Mouse (Mus musculus): Measurements from ENCODE around the gene Trat1. TPM values are rescaled to one million over a fixed set of nuclear protein-coding genes. Genes with fewer than 3 reads are reported as not detected.

Gene Trat1
- 2.6 and 6.0 TPM in 2 replicates for polyA plus RNA-seq (2015; fragmentation: Nextera tagmentation; extraction: Ambion mirVana)

- Histone ChIP-seq H3K4me1 (ENCODE audit: control insufficient read depth, insufficient read depth, low read length) (no peaks in the 10 kb centered on the region), H3K36me3 (ENCODE audit: control insufficient read depth, insufficient read depth) (no peaks in the 10 kb centered on the region), H3K9ac (ENCODE audit: low read length) (no peak within 1 kb of the TSS), H3K27me3 (ENCODE audit: control insufficient read depth, insufficient read depth, low read length) (no peaks in the 10 kb centered on the region), H3K4me3 (ENCODE audit: low read length) (no peak within 1 kb of the TSS), H3K9me3 (replicated peaks; ENCODE audit: control insufficient read depth, low read length) (no peaks in the 10 kb centered on the region), H3K4me2 (ENCODE audit: low read depth, low read length) (no peak within 1 kb of the TSS), H3K27ac (ENCODE audit: low read length) (no peak within 1 kb of the TSS)
- WGBS = 62% methylated on average over 3 of the region's 3 CpGs
- ATAC-seq (replicated peaks; ENCODE audit: extremely low read depth, insufficient read depth, low FRiP score) = no peak
Observed at GRCm38 (mm10) chr16:48771971-48772445, at the start of gene Trat1. Gene Trat1 (minus strand): TSS chr16:48772021.

- Histone ChIP-seq H3K9ac (ENCODE audit: low read length) (no peak overlapping the region), H3K9me3 (replicated peaks; ENCODE audit: control insufficient read depth, low read length) (no peaks in the 10 kb centered on the region), H3K4me1 (ENCODE audit: control insufficient read depth, insufficient read depth, low read length) (no peaks in the 10 kb centered on the region), H3K36me3 (ENCODE audit: control insufficient read depth, insufficient read depth) (no peaks in the 10 kb centered on the region), H3K4me3 (ENCODE audit: low read length) (no peak overlapping the region), H3K4me2 (ENCODE audit: low read depth, low read length) (no peak overlapping the region), H3K27me3 (ENCODE audit: control insufficient read depth, insufficient read depth, low read length) (no peaks in the 10 kb centered on the region), H3K27ac (ENCODE audit: low read length) (no peak overlapping the region)
- WGBS = 89% methylated on average over 6 of the region's 6 CpGs
- ATAC-seq (replicated peaks; ENCODE audit: extremely low read depth, insufficient read depth, low FRiP score) = no peak
Observed at GRCm38 (mm10) chr16:48818524-48818923, 46.7 kb upstream of the Trat1 start.

GRCm38 (mm10) chr16:48816695-48817094 lies 44.9 kb upstream of the Trat1 start, which contains the start of gene Retnlb:
Gene Retnlb (plus strand): TSS chr16:48816856.
- Histone ChIP-seq H3K4me2 (ENCODE audit: low read depth, low read length) (no peak within 1 kb of the TSS), H3K27ac (ENCODE audit: low read length) (no peak within 1 kb of the TSS), H3K27me3 (ENCODE audit: control insufficient read depth, insufficient read depth, low read length) (no peaks in the 10 kb centered on the region), H3K36me3 (ENCODE audit: control insufficient read depth, insufficient read depth) (no peaks in the 10 kb centered on the region), H3K9ac (ENCODE audit: low read length) (no peak within 1 kb of the TSS), H3K4me3 (ENCODE audit: low read length) (no peak within 1 kb of the TSS), H3K4me1 (ENCODE audit: control insufficient read depth, insufficient read depth, low read length) (no peaks in the 10 kb centered on the region), H3K9me3 (replicated peaks; ENCODE audit: control insufficient read depth, low read length) (no peaks in the 10 kb centered on the region)
- 86% methylated on average over 2 of the region's 2 CpGs for WGBS
- ATAC-seq (replicated peaks; ENCODE audit: extremely low read depth, insufficient read depth, low FRiP score) = no peak

GRCm38 (mm10) chr16:48811881-48812436 lies 40.1 kb upstream of the Trat1 start:
- Histone ChIP-seq H3K36me3 (ENCODE audit: control insufficient read depth, insufficient read depth) (no peaks in the 10 kb centered on the region), H3K27ac (ENCODE audit: low read length) (no peak overlapping the region), H3K9me3 (replicated peaks; ENCODE audit: control insufficient read depth, low read length) (no peaks in the 10 kb centered on the region), H3K27me3 (ENCODE audit: control insufficient read depth, insufficient read depth, low read length) (no peaks in the 10 kb centered on the region), H3K9ac (ENCODE audit: low read length) (no peak overlapping the region), H3K4me1 (ENCODE audit: control insufficient read depth, insufficient read depth, low read length) (no peaks in the 10 kb centered on the region), H3K4me2 (ENCODE audit: low read depth, low read length) (no peak overlapping the region), H3K4me3 (ENCODE audit: low read length) (no peak overlapping the region)
- WGBS = 61% methylated on average over 7 of the region's 7 CpGs
- no peak for ATAC-seq (replicated peaks; ENCODE audit: extremely low read depth, insufficient read depth, low FRiP score)

DNA sequence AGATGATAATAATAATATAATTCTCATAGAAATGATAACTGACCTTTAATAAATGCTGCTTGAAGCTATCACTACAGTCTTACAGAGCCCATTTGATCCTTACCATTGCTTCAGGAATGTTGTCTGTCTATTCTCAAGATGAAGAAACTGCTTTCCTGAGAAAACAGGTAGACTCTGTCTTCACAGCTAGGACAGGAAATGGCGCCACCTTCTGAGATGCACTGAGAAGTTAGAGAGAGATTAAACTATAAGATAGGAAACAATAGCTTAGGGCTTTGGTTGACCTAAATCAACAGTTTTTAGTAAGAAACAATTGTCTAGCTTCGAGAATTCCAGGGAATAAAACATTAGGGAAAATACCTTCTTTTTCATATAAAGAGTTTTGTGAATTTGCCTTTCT lies 37.6 kb upstream of the Trat1 start:
- 44% methylated on average over 2 of the region's 2 CpGs for WGBS

GRCm38 (mm10) chr16:48806521-48806920 lies 34.7 kb upstream of the Trat1 start:
- Histone ChIP-seq H3K27me3 (ENCODE audit: control insufficient read depth, insufficient read depth, low read length) (no peaks in the 10 kb centered on the region), H3K4me3 (ENCODE audit: low read length) (no peak overlapping the region), H3K27ac (ENCODE audit: low read length) (no peak overlapping the region), H3K9ac (ENCODE audit: low read length) (no peak overlapping the region), H3K4me2 (ENCODE audit: low read depth, low read length) (no peak overlapping the region), H3K9me3 (replicated peaks; ENCODE audit: control insufficient read depth, low read length) (no peaks in the 10 kb centered on the region), H3K36me3 (ENCODE audit: control insufficient read depth, insufficient read depth) (no peaks in the 10 kb centered on the region), H3K4me1 (ENCODE audit: control insufficient read depth, insufficient read depth, low read length) (no peaks in the 10 kb centered on the region)
- ATAC-seq (replicated peaks; ENCODE audit: extremely low read depth, insufficient read depth, low FRiP score) = no peak
- WGBS = 64% methylated on average over 1 of the region's 1 CpGs

More for the DNA sequence above, 37.6 kb upstream of the Trat1 start:
- Histone ChIP-seq H3K36me3 (ENCODE audit: control insufficient read depth, insufficient read depth) (no peaks in the 10 kb centered on the region), H3K9ac (ENCODE audit: low read length) (no peak overlapping the region), H3K27ac (ENCODE audit: low read length) (no peak overlapping the region), H3K4me1 (ENCODE audit: control insufficient read depth, insufficient read depth, low read length) (no peaks in the 10 kb centered on the region), H3K4me2 (ENCODE audit: low read depth, low read length) (no peak overlapping the region), H3K27me3 (ENCODE audit: control insufficient read depth, insufficient read depth, low read length) (no peaks in the 10 kb centered on the region), H3K4me3 (ENCODE audit: low read length) (no peak overlapping the region), H3K9me3 (replicated peaks; ENCODE audit: control insufficient read depth, low read length) (no peaks in the 10 kb centered on the region)
- ATAC-seq (replicated peaks; ENCODE audit: extremely low read depth, insufficient read depth, low FRiP score) = no peak

DNA sequence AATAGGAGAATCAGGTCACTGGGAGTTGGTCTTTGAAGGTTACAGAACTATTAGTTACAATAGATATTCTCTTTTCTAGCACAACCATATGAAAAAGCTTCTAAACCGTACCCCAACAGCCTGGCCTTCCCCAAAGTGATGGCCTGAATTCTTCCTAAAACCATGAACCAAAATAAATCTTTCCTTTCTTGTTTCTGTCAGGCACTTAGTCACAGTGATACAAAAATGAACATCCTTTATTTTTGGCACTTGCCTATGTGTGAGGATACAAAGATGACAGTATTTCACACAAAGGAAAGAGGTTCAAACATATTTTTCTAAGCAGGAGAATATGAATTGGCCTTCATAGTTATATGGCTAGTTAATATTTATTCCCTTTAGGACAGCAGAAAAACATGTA lies 33.6 kb upstream of the Trat1 start:
- no peak overlapping the region for H3K9ac ChIP-seq (ENCODE audit: low read length)
- WGBS = 67% methylated on average over 1 of the region's 1 CpGs
- no peak overlapping the region for H3K4me3 ChIP-seq (ENCODE audit: low read length)
- no peak overlapping the region for H3K4me2 ChIP-seq (ENCODE audit: low read depth, low read length)
- H3K27me3 ChIP-seq (ENCODE audit: control insufficient read depth, insufficient read depth, low read length) = no peaks in the 10 kb centered on the region
- H3K27ac ChIP-seq (ENCODE audit: low read length) = no peak overlapping the region
- H3K36me3 ChIP-seq (ENCODE audit: control insufficient read depth, insufficient read depth) = no peaks in the 10 kb centered on the region
- H3K9me3 ChIP-seq (replicated peaks; ENCODE audit: control insufficient read depth, low read length) = no peaks in the 10 kb centered on the region
- ATAC-seq (replicated peaks; ENCODE audit: extremely low read depth, insufficient read depth, low FRiP score) = no peak
- no peaks in the 10 kb centered on the region for H3K4me1 ChIP-seq (ENCODE audit: control insufficient read depth, insufficient read depth, low read length)

DNA sequence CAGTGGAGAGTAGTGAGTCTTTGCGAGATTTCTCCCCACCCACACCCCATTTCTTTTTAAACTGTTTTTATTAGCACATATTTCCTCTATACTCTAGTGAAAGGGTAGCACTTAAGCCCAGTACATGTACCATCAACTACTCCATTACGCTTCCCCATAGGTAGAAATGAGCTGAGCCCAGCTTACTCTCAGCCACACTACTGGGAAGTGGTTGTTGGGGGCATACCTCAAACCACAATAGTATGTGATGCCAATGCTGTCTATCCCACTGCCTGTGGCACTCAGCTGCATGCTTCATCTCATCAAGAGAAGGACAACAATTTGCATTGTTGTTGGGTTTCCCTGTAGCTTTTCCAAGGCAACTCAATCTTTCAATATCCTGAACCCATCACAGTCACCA lies 29.1 kb upstream of the Trat1 start:
- WGBS = 86% methylated on average over 2 of the region's 2 CpGs
- no peaks in the 10 kb centered on the region for H3K36me3 ChIP-seq (ENCODE audit: control insufficient read depth, insufficient read depth)
- H3K4me2 ChIP-seq (ENCODE audit: low read depth, low read length) = no peak overlapping the region
- H3K27ac ChIP-seq (ENCODE audit: low read length) = no peak overlapping the region
- no peak overlapping the region for H3K9ac ChIP-seq (ENCODE audit: low read length)
- H3K27me3 ChIP-seq (ENCODE audit: control insufficient read depth, insufficient read depth, low read length) = no peaks in the 10 kb centered on the region
- H3K9me3 ChIP-seq (replicated peaks; ENCODE audit: control insufficient read depth, low read length) = no peaks in the 10 kb centered on the region
- ATAC-seq (replicated peaks; ENCODE audit: extremely low read depth, insufficient read depth, low FRiP score) = no peak
- H3K4me1 ChIP-seq (ENCODE audit: control insufficient read depth, insufficient read depth, low read length) = no peaks in the 10 kb centered on the region
- no peak overlapping the region for H3K4me3 ChIP-seq (ENCODE audit: low read length)

GRCm38 (mm10) chr16:48799470-48799869 lies 27.6 kb upstream of the Trat1 start:
- Histone ChIP-seq H3K27ac (ENCODE audit: low read length) (no peak overlapping the region), H3K36me3 (ENCODE audit: control insufficient read depth, insufficient read depth) (no peaks in the 10 kb centered on the region), H3K4me1 (ENCODE audit: control insufficient read depth, insufficient read depth, low read length) (no peaks in the 10 kb centered on the region), H3K9ac (ENCODE audit: low read length) (no peak overlapping the region), H3K4me2 (ENCODE audit: low read depth, low read length) (no peak overlapping the region), H3K27me3 (ENCODE audit: control insufficient read depth, insufficient read depth, low read length) (no peaks in the 10 kb centered on the region), H3K4me3 (ENCODE audit: low read length) (no peak overlapping the region), H3K9me3 (replicated peaks; ENCODE audit: control insufficient read depth, low read length) (no peaks in the 10 kb centered on the region)
- ATAC-seq (replicated peaks; ENCODE audit: extremely low read depth, insufficient read depth, low FRiP score) = no peak
- WGBS = 81% methylated on average over 3 of the region's 3 CpGs
